Mouse (Mus musculus): ENCODE measurements around the gene Ttf2. TPM values are rescaled to one million over a fixed set of nuclear protein-coding genes. Genes with fewer than 3 reads are reported as not detected.

Gene Ttf2
- polyA plus RNA-seq, 1 experiment, result 0.40 TPM

DNA sequence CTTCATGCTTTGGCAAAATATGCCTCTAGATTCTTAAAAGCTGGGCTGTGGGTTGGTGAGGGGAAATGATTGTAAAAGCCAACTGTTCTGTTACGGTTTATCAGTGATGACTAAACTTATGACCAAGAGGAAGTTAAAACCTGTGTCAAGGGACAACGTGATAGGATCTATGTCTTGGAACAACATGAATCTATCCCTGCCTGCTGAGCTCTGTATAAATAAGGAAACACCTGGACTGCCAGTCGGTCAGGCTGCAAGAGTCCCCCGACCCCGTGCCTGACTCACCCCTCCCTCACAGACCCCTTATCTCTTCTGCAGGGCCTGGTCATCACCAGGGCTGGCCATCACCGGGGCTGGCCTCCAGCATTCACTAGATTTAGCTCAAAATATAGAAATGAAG, 63.3 kb downstream of the Ttf2 start:
- Histone ChIP-seq H3K9me3 (no peaks in the 10 kb centered on the region), H3K4me3 (replicated peaks) (peak overlapping the region; percentile 15), H3K27me3 (replicated peaks) (peaks cover 10% of the 10 kb centered on the region), H3K36me3 (replicated peaks; ENCODE audit: low read length) (no peaks in the 10 kb centered on the region), H3K4me1 (peaks cover 26% of the 10 kb centered on the region)
- TF ChIP-seq GATA1 (IDR thresholded peaks at IDR 0.05; ENCODE audit: borderline replicate concordance, low read length) (no peak), FLI1 (IDR thresholded peaks at IDR 0.05; ENCODE audit: low read length) (no peak)

DNA sequence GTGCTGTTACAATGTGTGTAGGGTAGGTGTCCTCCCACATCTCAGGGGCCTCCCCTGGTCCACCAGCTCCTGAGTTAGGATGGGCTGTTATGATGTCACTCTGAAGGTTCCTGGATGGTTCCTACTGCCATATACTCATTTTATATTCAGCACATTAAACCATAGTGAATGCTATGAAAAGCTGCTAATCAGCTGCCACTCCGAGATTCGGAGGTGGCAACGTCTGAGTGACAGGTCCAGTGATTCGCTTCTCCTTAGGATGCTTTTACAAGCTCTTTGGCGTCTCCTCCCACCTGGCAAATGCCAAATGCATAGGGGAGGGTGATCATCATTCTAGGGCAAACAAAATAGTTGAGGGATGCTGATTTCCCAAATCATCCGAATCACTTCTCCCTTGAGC, 74.0 kb downstream of the Ttf2 start:
- Histone ChIP-seq H3K27me3 (replicated peaks) (no peaks in the 10 kb centered on the region), H3K4me3 (replicated peaks) (no peak overlapping the region), H3K36me3 (replicated peaks; ENCODE audit: low read length) (no peaks in the 10 kb centered on the region), H3K4me1 (no peaks in the 10 kb centered on the region), H3K9me3 (no peaks in the 10 kb centered on the region)
- TF ChIP-seq GATA1 (IDR thresholded peaks at IDR 0.05; ENCODE audit: borderline replicate concordance, low read length) (no peak), FLI1 (IDR thresholded peaks at IDR 0.05; ENCODE audit: low read length) (no peak)

DNA sequence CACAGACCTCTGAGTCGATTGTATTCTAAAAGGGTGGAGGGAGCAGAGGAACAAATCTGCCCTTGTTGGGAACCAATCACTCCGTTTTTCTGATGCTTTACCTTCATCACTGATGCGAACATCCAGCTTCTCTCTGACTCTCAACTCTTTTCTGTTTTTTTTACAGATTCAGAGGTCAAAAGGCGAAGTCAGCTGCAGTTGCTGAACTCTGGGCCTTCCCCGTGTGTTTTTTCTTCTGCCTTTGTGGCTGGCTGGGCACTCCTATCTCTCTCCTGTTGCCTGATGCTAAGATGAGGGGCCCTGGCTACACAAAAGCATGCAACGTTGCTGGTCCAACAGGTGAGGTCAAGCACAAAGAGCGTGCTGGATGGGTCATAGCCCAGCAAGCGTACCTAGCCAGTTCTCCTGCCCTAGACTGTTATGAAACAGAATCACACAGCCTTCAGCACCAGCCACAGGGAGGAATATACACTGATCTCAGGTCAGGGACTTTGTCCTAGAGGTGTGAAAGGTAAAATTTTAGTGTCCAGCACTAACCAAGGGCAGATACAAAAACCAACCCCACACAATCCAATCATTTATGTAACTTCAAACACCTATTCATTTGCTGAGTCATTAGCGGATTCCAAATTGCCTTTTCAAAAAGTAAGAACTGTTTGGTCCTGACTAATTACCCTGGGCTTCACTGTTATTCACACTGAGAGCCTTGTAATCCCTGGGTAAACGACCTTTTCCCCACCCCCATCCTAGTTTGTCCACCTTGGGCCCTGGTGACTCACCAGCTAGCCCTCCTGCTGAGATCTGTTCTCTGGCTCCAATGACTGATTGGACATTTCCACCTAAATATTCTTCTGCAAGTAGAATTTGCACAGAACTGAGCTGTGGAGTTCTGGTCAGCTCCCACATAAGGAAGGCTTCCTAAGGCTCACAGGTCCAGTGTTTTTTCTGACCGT, 76.8 kb downstream of the Ttf2 start:
- no peak for TF ChIP-seq FLI1 (IDR thresholded peaks at IDR 0.05; ENCODE audit: low read length)
- no peak for TF ChIP-seq GATA1 (IDR thresholded peaks at IDR 0.05; ENCODE audit: borderline replicate concordance, low read length)
- H3K4me1 ChIP-seq, result no peaks in the 10 kb centered on the region
- H3K9me3 ChIP-seq, result no peaks in the 10 kb centered on the region; the same call in 1 of the 2 replicates
- no peaks in the 10 kb centered on the region for H3K27me3 ChIP-seq (replicated peaks)
- no peak overlapping the region for H3K4me3 ChIP-seq (replicated peaks)
- H3K36me3 ChIP-seq (replicated peaks; ENCODE audit: low read length), result no peaks in the 10 kb centered on the region

DNA sequence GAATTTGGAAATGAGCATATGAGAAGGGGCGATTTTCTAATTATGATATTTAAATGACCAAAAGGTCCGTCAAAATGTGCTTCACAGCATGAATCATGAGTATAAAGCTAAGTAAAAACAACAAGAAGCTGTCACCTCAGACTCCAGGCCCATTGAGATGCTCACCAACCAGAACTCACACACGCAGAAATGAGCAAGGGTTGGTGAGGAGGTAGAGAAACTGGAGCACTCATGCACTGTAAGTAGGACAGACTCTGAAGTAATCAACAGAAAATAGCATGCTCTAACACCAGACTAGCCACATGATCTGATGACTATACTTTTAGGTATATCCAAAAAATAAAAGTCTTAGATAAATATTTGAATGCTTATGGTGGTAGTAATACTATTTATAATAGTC, 79.1 kb downstream of the Ttf2 start:
- no peaks in the 10 kb centered on the region for H3K27me3 ChIP-seq (replicated peaks)
- H3K9me3 ChIP-seq, result peaks cover 12% of the 10 kb centered on the region
- H3K4me3 ChIP-seq (replicated peaks), result no peak overlapping the region
- TF ChIP-seq GATA1 (IDR thresholded peaks at IDR 0.05; ENCODE audit: borderline replicate concordance, low read length) (no peak), FLI1 (IDR thresholded peaks at IDR 0.05; ENCODE audit: low read length) (no peak)
- H3K4me1 ChIP-seq, result no peaks in the 10 kb centered on the region
- no peaks in the 10 kb centered on the region for H3K36me3 ChIP-seq (replicated peaks; ENCODE audit: low read length)

DNA sequence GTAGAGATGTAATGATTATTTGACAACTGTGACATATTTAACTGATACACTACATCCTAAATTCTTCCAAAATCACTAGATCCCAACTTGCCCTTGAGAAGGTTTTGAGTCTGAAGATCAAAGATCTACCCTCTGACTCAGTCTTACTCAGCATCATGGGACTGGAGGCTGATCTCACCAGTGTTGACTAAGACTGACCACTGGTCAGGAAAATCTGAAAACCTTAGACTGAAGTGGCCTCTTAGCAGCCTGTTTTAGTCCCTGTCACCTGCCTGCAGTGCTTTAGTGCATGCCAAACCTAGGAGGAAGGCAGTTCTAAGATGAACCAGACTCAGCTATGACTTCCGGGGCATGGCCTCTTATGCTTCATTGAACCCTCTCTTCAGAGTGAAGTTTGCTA, 80.2 kb downstream of the Ttf2 start:
- Histone ChIP-seq H3K27me3 (replicated peaks) (peaks cover 2% of the 10 kb centered on the region), H3K36me3 (replicated peaks; ENCODE audit: low read length) (no peaks in the 10 kb centered on the region), H3K4me1 (no peaks in the 10 kb centered on the region), H3K4me3 (replicated peaks) (no peak overlapping the region), H3K9me3 (peaks cover 16% of the 10 kb centered on the region)
- TF ChIP-seq FLI1 (IDR thresholded peaks at IDR 0.05; ENCODE audit: low read length) (no peak), GATA1 (IDR thresholded peaks at IDR 0.05; ENCODE audit: borderline replicate concordance, low read length) (no peak)

Other genes starting within 250 kb of the Ttf2 start
- not detected in 2 replicates for gene Vtcn1, start 144.2 kb downstream of the Ttf2 start, polyA plus RNA-seq (2012; ENCODE audit: insufficient read depth, low replicate concordance)
- 0.70 TPM in 1 of 2 replicates, not detected in the other for gene Trim45, start 47.5 kb downstream of the Ttf2 start, polyA plus RNA-seq (2012; ENCODE audit: insufficient read depth, low replicate concordance)
- 0.06 TPM in 1 of 2 replicates, not detected in the other for gene Cd101, start 59.9 kb upstream of the Ttf2 start, polyA plus RNA-seq (2012; ENCODE audit: insufficient read depth, low replicate concordance)
- 0.22 TPM in 1 of 2 replicates, not detected in the other for gene Ptgfrn, start 140.6 kb upstream of the Ttf2 start, polyA plus RNA-seq (2012; ENCODE audit: insufficient read depth, low replicate concordance)

Measured in megakaryocyte, embryonic 14.5 days (primary cell).